Mouse (Mus musculus) forebrain, postnatal 0 days (tissue): Measurements from ENCODE around the gene Nfu1. TPM values are rescaled to one million over a fixed set of nuclear protein-coding genes. Genes with fewer than 3 reads are reported as not detected.
"Not testable (repeated sequence)": the region's sequence is repeated elsewhere in the genome, so short reads cannot be mapped to it uniquely, and the experiment has no call there.

ENCODE experiments used
- ATAC-seq: fragments of 200-750 bp; cut with Nextera tagmentation; 2 replicates; pipeline ENCODE4 v1.8.0; 2017; ENCODE audit warnings: mild to moderate bottlenecking, moderate library complexity
- DNase-seq: peaks from one replicate; pipeline ENCODE4 v3.0.0-alpha.2; 2015
- H3K27ac ChIP-seq: fragments of 300-500 bp; sonication (generic); 2 replicates; pipeline ENCODE4 v1.5.1; 2014; ENCODE audit warnings: low read depth, mild to moderate bottlenecking, antibody characterized with exemption, low read length, moderate library complexity, mixed read lengths
- H3K27me3 ChIP-seq: fragments of 300-500 bp; sonication (generic); 2 replicates; pipeline ENCODE4 v1.6.1; 2014; ENCODE audit warnings: mild to moderate bottlenecking, low read length, mixed read lengths; ENCODE audit not compliant: insufficient read depth
- H3K36me3 ChIP-seq: fragments of 300-500 bp; sonication (generic); 2 replicates; pipeline ENCODE4 v1.6.1; 2014; ENCODE audit warnings: mild to moderate bottlenecking, moderate library complexity; ENCODE audit not compliant: insufficient read depth
- H3K4me1 ChIP-seq: fragments of 300-500 bp; sonication (generic); 2 replicates; pipeline ENCODE4 v1.6.1; 2014; ENCODE audit warnings: antibody characterized with exemption; ENCODE audit not compliant: insufficient read depth
- H3K4me2 ChIP-seq: fragments of 300-500 bp; sonication (generic); 2 replicates; pipeline ENCODE4 v1.6.1; 2014; ENCODE audit warnings: low read depth, mild to moderate bottlenecking, moderate library complexity
- H3K4me3 ChIP-seq: fragments of 300-500 bp; sonication (generic); 2 replicates; pipeline ENCODE4 v1.5.1; 2014; ENCODE audit warnings: low read depth, low read length, mixed read lengths
- H3K9ac ChIP-seq: fragments of 300-500 bp; sonication (generic); 2 replicates; pipeline ENCODE4 v1.6.1; 2014; ENCODE audit warnings: mild to moderate bottlenecking
- H3K9me3 ChIP-seq: fragments of 300-500 bp; sonication (generic); 2 replicates; pipeline ENCODE4 v1.6.1; 2016; ENCODE audit warnings: low read length
- CTCF ChIP-seq: sonication (generic); IDR thresholded peaks from 2 replicates; pipeline ENCODE4 v1.5.1; 2016; ENCODE audit warnings: antibody characterized with exemption, control low read depth, low read depth
- WGBS: fragments of 180-500 bp; shearing (Covaris S2); extraction: QIAGEN DNeasy Blood & Tissue Kit; methylation state at CpG from one replicate; pipeline ENCODE4 v1.1.7; 2014; 5-methylcytosine and 5-hydroxymethylcytosine counted together
- polyA plus RNA-seq: library from polyadenylated mRNA; unstranded; fragments of >200 nt; fragmentation: Nextera tagmentation; extraction: Ambion mirVana; gene quantifications from 2 replicates; pipeline ENCODE4 v1.2.1, GENCODE M21; 2015
- total RNA-seq: library from RNA; depleted of rRNA; stranded (reverse); fragments of >200 nt; gene quantifications from 2 replicates; pipeline ENCODE4 v1.2.3, GENCODE M21; 2014

Nfu1 gene
- total and polyA plus RNA-seq, 2 experiments from 2014 or later: 146 to 362 TPM

GRCm38 (mm10) chr6:87021791-87022190 lies 12.8 kb downstream of the Nfu1 start:
- no peak overlapping the region for H3K4me3 ChIP-seq
- H3K36me3 ChIP-seq: peaks cover 77% of the 10 kb centered on the region
- no peak for ATAC-seq
- no peaks in the 10 kb centered on the region for H3K9me3 ChIP-seq
- 97% methylated on average over 12 of the region's 12 CpGs for WGBS
- no peak for TF ChIP-seq CTCF
- no peak for DNase-seq
- H3K4me2 ChIP-seq: no peak overlapping the region
- no peak overlapping the region for H3K9ac ChIP-seq
- no peak overlapping the region for H3K27ac ChIP-seq
- no peaks in the 10 kb centered on the region for H3K4me1 ChIP-seq
- H3K27me3 ChIP-seq: no peaks in the 10 kb centered on the region

- WGBS: 91% methylated on average over 7 of the region's 7 CpGs
- no peak for ATAC-seq
- H3K4me2 ChIP-seq: no peak overlapping the region
- no peak for TF ChIP-seq CTCF
- DNase-seq: no peak
- H3K4me1 ChIP-seq: no peaks in the 10 kb centered on the region
- peaks cover 59% of the 10 kb centered on the region for H3K36me3 ChIP-seq
- H3K27me3 ChIP-seq: no peaks in the 10 kb centered on the region
- no peak overlapping the region for H3K27ac ChIP-seq
- H3K4me3 ChIP-seq: no peak overlapping the region
- no peak overlapping the region for H3K9ac ChIP-seq
- no peaks in the 10 kb centered on the region for H3K9me3 ChIP-seq
Observed at GRCm38 (mm10) chr6:87026980-87027379, 17.9 kb downstream of the Nfu1 start.

- Histone ChIP-seq H3K36me3 (peaks cover 46% of the 10 kb centered on the region), H3K4me2 (no peak overlapping the region), H3K27me3 (no peaks in the 10 kb centered on the region), H3K4me1 (no peaks in the 10 kb centered on the region), H3K4me3 (no peak overlapping the region), H3K9me3 (no peaks in the 10 kb centered on the region), H3K9ac (no peak overlapping the region), H3K27ac (no peak overlapping the region)
- ATAC-seq (no peak), DNase-seq (no peak)
- TF ChIP-seq CTCF: no peak
Observed at GRCm38 (mm10) chr6:87028881-87029280, 19.8 kb downstream of the Nfu1 start.

- not testable (repeated sequence) for H3K4me2 ChIP-seq, H3K9me3 ChIP-seq, H3K27ac ChIP-seq, DNase-seq, H3K4me3 ChIP-seq, H3K9ac ChIP-seq, H3K4me1 ChIP-seq, H3K27me3 ChIP-seq, ATAC-seq
- H3K36me3 ChIP-seq: peaks cover 28% of the 10 kb centered on the region
- 79% methylated on average over 7 of the region's 7 CpGs for WGBS
Observed at GRCm38 (mm10) chr6:87031310-87031709, 22.3 kb downstream of the Nfu1 start.

- Histone ChIP-seq H3K36me3 (peaks cover 21% of the 10 kb centered on the region), H3K4me1 (no peaks in the 10 kb centered on the region), H3K4me2 (no peak overlapping the region), H3K9me3 (no peaks in the 10 kb centered on the region), H3K27ac (no peak overlapping the region), H3K27me3 (no peaks in the 10 kb centered on the region), H3K4me3 (no peak overlapping the region), H3K9ac (no peak overlapping the region)
- DNase-seq (no peak), ATAC-seq (no peak)
- no peak for TF ChIP-seq CTCF
- WGBS: 94% methylated on average over 3 of the region's 3 CpGs
Observed at GRCm38 (mm10) chr6:87032401-87032800, 23.4 kb downstream of the Nfu1 start.

- peaks cover 6% of the 10 kb centered on the region; the same call in 1 of the 2 replicates for H3K36me3 ChIP-seq
- TF ChIP-seq CTCF: no peak
- no peak overlapping the region for H3K4me3 ChIP-seq
- H3K4me2 ChIP-seq: no peak overlapping the region
- no peak for ATAC-seq
- no peak overlapping the region for H3K9ac ChIP-seq
- H3K27ac ChIP-seq: no peak overlapping the region
- no peaks in the 10 kb centered on the region for H3K27me3 ChIP-seq
- DNase-seq: no peak
- H3K4me1 ChIP-seq: no peaks in the 10 kb centered on the region
- H3K9me3 ChIP-seq: no peaks in the 10 kb centered on the region
- WGBS: 88% methylated on average over 3 of the region's 3 CpGs
Observed at GRCm38 (mm10) chr6:87034395-87034794, 25.4 kb downstream of the Nfu1 start.

GRCm38 (mm10) chr6:87037826-87038620 lies 29.0 kb downstream of the Nfu1 start:
- Histone ChIP-seq H3K9me3 (no peaks in the 10 kb centered on the region), H3K4me2 (no peak overlapping the region), H3K27ac (no peak overlapping the region), H3K27me3 (no peaks in the 10 kb centered on the region), H3K4me1 (no peaks in the 10 kb centered on the region), H3K4me3 (no peak overlapping the region), H3K36me3 (no peaks in the 10 kb centered on the region), H3K9ac (no peak overlapping the region)
- 79% methylated on average over 10 of the region's 10 CpGs for WGBS
- no peak for DNase-seq
- no peak for TF ChIP-seq CTCF
- no peak for ATAC-seq
